Mouse (Mus musculus): ENCODE data around the gene 4933407L21Rik. TPM values are rescaled to one million over a fixed set of nuclear protein-coding genes. Genes with fewer than 3 reads are reported as not detected.

Gene 4933407L21Rik
- 7.1 and 7.7 TPM in 2 replicates for polyA plus RNA-seq (2015; fragmentation: Nextera tagmentation; extraction: Ambion mirVana)

DNA sequence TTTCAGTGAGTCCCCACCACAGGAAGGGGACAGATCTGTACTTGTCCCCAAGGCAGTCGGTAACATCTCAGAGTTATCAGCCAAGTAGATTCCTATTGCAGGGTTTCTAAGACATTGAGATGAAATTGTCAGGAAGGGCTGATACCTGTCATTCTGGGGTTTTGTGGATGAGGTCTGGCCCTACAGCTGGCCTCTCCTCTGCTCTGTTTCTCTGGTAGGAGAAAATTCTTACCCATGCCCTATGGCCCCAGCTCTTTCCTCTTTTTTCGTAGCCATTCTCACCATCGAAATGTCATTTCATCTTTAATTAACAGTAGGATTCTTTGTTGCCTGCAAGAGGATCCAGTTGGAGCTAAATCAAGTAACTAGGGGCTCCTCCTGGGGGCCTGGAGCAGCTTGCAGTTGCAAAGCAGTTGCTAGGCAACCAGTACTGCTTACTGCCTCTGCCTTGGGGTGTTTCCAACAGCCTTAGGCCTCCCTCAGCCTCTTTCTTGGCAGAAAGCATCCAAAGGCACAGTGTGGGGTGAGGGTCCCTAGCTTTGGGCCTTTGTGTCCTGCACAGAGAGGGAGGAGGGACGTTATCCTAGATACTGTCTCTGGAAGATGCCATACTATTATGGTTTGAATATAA, at the start of gene 4933407L21Rik:
Gene 4933407L21Rik (plus strand): TSS at position 427 of the 631 bp plus-strand sequence.
- Histone ChIP-seq H3K9me3 (no peaks in the 10 kb centered on the region), H3K4me3 (no peak within 1 kb of the TSS), H3K4me1 (replicated peaks) (peaks cover 40% of the 10 kb centered on the region), H3K27me3 (no peaks in the 10 kb centered on the region), H3K4me2 (0 out of 2 replicates have a peak within 1 kb of the TSS, but pooled peaks have one; percentile 11), H3K27ac (replicated peaks) (peak within 1 kb of the TSS; percentile 84), H3K9ac (no peak within 1 kb of the TSS; the same call in 1 of the 2 replicates), H3K36me3 (no peaks in the 10 kb centered on the region)
- ATAC-seq (ENCODE audit: low FRiP score, low read depth) = peak; percentile 93
- 13% methylated on average over 4 of the region's 4 CpGs for WGBS

DNA sequence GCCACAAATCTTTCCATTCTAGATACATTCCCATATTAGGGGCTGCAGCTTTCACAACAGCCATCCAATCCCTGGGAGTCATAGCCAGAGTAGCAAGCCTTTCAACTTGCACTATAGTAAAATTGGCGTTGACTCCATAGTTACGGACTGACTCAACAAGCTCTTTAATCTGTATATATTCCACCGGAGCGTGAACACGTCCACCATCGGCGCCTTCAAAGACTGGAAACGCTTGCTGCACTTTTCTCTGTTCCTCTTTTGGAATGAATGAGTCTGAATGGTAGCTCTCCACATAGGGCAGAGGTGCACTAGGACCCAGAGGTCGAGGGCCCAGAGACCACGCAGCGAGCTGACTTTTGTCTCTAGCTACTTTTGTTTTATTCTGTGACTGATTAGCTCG, 46.3 kb upstream of the 4933407L21Rik start:
- Histone ChIP-seq H3K4me1 (replicated peaks) (no peaks in the 10 kb centered on the region), H3K9ac (no peak overlapping the region), H3K36me3 (no peaks in the 10 kb centered on the region), H3K27me3 (no peaks in the 10 kb centered on the region), H3K4me2 (no peak overlapping the region), H3K9me3 (0 out of 2 replicates have a peak, but pooled peaks cover 5% of the 10 kb centered on the region), H3K27ac (replicated peaks) (no peak overlapping the region), H3K4me3 (no peak overlapping the region)
- ATAC-seq (ENCODE audit: low FRiP score, low read depth) = no peak
- 91% methylated on average over 12 of the region's 12 CpGs for WGBS

DNA sequence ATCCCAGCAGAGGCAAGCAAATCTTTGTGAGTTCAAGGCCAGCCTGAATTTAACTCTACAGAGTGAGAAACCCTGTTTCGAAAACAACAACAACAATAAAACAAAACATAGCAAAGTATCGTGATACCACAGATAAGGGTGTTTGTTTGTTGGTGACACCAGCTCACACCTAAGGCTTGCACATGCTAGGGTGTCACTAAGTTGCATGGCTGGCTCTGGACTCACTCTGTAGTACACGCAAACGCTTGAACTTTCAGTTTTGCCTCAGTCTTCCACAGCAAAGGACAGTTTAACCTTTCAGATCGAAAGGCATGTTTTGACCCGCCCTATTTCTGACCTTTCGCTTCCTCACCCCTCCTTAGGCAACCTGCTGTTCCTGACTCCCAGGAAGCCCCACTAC, 41.1 kb upstream of the 4933407L21Rik start:
- WGBS = 85% methylated on average over 7 of the region's 7 CpGs
- H3K9me3 ChIP-seq = no peaks in the 10 kb centered on the region
- H3K36me3 ChIP-seq = no peaks in the 10 kb centered on the region
- H3K27me3 ChIP-seq = no peaks in the 10 kb centered on the region
- no peak overlapping the region for H3K4me3 ChIP-seq
- no peak overlapping the region for H3K9ac ChIP-seq
- no peak overlapping the region for H3K27ac ChIP-seq (replicated peaks)
- no peak overlapping the region for H3K4me2 ChIP-seq
- H3K4me1 ChIP-seq (replicated peaks) = no peaks in the 10 kb centered on the region
- no peak for ATAC-seq (ENCODE audit: low FRiP score, low read depth)

DNA sequence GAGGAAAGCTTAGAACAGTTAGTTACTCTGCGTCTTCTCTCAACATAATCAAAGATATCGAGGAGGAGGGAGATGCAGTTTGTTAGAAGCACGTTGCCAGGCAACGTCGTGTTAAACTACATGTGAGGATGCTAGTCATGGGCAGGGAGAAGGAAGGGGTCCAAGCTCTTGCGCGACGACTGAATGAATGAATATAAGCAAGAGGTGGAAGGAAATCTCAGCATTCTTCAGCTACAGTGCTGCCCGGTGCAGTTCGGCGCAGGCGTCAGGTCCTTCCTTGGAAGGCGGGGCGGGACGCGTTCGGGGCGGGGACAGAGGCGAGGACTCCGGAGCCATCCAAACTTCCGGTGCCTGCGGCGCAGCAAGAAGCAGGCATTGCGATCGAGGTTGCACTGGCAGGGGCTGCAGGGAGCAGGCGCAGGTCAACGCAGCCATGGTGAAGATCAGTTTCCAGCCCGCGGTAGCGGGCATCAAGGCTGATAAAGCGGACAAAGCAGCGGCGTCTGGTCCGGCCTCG, 34.0 kb upstream of the 4933407L21Rik start, which contains the start of gene Itm2c:
Gene Itm2c (plus strand): TSS at position 51 of the 517 bp plus-strand sequence.
- H3K27ac ChIP-seq (replicated peaks) = peak within 1 kb of the TSS; percentile 88
- under 1% methylated on average over 35 of the region's 35 CpGs for WGBS
- H3K4me1 ChIP-seq (replicated peaks) = peaks cover 44% of the 10 kb centered on the region
- no peaks in the 10 kb centered on the region for H3K36me3 ChIP-seq
- H3K9ac ChIP-seq = peak within 1 kb of the TSS; percentile 67
- H3K4me2 ChIP-seq = peak within 1 kb of the TSS; percentile 89
- peak; percentile 88 for ATAC-seq (ENCODE audit: low FRiP score, low read depth)
- no peaks in the 10 kb centered on the region for H3K9me3 ChIP-seq
- no peaks in the 10 kb centered on the region for H3K27me3 ChIP-seq
- peak within 1 kb of the TSS; percentile 76 for H3K4me3 ChIP-seq

DNA sequence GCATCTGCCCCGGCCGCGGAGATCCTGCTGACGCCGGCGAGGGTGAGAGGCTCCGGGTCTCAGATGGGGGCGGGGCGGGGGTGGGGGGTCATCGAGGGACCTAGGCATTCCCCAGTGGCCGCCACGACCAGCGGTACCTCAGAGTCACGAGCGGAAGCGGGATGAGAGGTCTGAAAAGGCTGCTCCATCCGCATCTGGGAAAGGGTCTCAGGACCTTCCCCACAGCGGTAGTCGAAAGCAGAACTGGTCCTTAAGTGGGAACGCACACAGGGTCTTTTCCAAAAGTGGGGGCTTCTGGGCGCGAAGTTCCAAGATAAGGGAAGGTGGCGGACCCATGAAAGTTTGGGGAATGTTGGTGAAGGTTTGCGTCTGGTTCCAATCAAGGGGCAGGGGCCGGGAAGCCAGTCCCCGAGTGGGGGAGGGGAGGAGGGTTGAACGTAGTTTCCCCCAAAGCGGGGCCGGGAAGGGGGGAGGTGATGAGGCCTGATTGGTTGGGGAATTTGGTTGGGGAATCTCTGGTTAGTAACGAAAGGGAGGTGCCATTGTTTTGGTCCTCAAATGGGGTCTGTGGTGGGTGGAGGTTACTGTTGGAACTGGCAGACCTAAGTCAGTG, 33.4 kb upstream of the 4933407L21Rik start:
- H3K27ac ChIP-seq (replicated peaks) = peak overlapping the region; percentile 88
- WGBS = 1% methylated on average over 30 of the region's 30 CpGs
- no peaks in the 10 kb centered on the region for H3K9me3 ChIP-seq
- no peaks in the 10 kb centered on the region for H3K27me3 ChIP-seq
- peaks cover 50% of the 10 kb centered on the region for H3K4me1 ChIP-seq (replicated peaks)
- peak overlapping the region; percentile 67 for H3K9ac ChIP-seq
- no peaks in the 10 kb centered on the region for H3K36me3 ChIP-seq
- peak; percentile 27 for ATAC-seq (ENCODE audit: low FRiP score, low read depth)
- peak overlapping the region; percentile 89 for H3K4me2 ChIP-seq
- H3K4me3 ChIP-seq = peak overlapping the region; percentile 76

DNA sequence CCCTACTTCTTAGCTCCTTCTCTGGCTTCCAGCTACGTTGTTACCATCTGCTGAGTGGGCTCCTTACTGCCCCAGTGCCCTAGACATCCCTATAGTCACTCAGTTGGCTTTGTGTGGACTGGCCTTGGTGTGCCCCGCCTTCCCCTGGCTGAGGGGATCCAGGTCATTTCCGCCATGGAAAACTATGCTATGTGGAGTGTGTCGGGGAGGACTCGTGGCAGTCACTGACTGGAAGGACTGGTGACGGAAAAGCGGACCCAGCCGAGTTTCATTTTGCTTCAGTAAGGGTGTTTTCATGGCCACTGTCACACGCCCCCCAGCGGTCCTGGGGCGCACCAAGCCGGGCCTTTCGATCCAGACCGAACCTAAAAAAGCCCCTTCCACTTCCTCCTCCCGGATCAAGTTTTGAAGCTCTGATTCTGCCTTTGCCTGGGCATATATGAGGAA, 32.9 kb upstream of the 4933407L21Rik start:
- Histone ChIP-seq H3K9ac (peak overlapping the region; percentile 67), H3K9me3 (no peaks in the 10 kb centered on the region), H3K4me1 (replicated peaks) (peaks cover 55% of the 10 kb centered on the region), H3K27ac (replicated peaks) (peak overlapping the region; percentile 88), H3K36me3 (no peaks in the 10 kb centered on the region), H3K4me2 (peak overlapping the region; percentile 89), H3K4me3 (peak overlapping the region; percentile 76), H3K27me3 (no peaks in the 10 kb centered on the region)
- 3% methylated on average over 15 of the region's 15 CpGs for WGBS
- peak; percentile 48 for ATAC-seq (ENCODE audit: low FRiP score, low read depth)

DNA sequence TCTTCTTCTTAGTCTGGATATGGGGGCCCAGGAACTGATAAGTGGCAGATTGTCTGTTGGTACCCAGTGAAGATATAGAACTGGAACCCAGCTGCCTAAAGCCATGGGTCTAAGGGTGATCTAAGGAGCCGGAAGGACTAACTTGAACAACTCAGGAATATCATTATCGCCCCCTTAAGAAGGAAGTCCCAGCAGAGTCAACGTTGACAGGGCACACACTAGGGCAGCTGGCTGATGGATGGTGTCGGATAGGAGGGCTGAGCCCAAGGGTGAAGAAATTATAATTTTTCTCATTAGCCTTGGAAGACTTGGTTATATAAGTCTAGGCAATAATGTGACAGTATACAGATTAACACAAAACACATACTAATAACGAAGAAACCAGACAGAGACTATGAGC, 32.2 kb upstream of the 4933407L21Rik start:
- Histone ChIP-seq H3K36me3 (no peaks in the 10 kb centered on the region), H3K9me3 (no peaks in the 10 kb centered on the region), H3K4me2 (peak overlapping the region; percentile 89), H3K9ac (peak overlapping the region; percentile 67; the same call in 1 of the 2 replicates), H3K27ac (replicated peaks) (peak overlapping the region; percentile 88), H3K4me1 (replicated peaks) (peaks cover 62% of the 10 kb centered on the region), H3K27me3 (no peaks in the 10 kb centered on the region), H3K4me3 (peak overlapping the region; percentile 76)
- ATAC-seq (ENCODE audit: low FRiP score, low read depth) = no peak
- WGBS = 47% methylated on average over 5 of the region's 5 CpGs

DNA sequence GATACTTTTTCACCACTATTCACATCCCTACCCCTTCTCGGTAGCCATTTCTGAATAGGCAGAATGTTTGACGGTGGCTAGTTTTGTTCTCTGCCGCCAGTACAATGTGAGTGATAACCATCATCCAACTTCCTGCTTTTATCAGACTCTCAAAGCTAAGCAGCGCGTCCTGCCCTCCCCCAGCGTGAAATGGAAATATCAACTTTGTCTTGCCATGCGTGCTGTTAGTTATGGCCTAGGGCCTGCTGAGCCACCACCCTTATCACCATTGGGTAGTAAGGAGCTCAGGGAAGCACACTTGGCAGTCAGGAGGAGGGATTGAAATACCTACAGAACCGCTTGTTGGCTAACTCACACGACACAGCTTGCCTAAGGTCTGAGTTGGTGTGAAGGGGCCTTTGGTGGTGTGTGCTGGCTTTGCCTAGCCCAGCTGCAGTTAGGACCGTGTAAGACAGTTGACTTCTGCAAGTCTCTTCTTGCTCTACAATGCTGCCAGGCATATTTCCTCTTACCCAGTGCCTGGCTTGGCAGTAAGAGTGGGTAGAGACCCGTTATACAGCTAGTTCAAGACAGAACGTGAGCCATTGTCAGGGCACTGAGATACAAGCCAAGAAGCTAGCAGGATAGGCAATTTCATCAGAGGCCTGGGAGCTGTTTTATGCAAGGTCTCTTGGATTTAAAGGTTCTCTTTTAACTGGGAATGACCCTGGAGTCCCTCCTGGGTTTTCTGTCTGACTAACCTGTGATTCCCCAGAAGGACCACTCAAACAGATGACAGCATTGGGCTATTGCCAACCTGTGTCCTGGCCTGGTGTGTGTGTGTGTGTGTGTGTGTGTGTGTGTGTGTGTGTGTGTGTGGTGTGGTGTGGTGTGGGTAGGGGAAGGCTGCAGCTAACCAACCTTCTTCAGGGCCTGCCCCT, 31.2 kb upstream of the 4933407L21Rik start:
- H3K36me3 ChIP-seq = no peaks in the 10 kb centered on the region
- no peak for ATAC-seq (ENCODE audit: low FRiP score, low read depth)
- H3K4me3 ChIP-seq = peak overlapping the region; percentile 76
- H3K9ac ChIP-seq = peak overlapping the region; percentile 28; the same call in 1 of the 2 replicates
- no peaks in the 10 kb centered on the region for H3K9me3 ChIP-seq
- H3K27me3 ChIP-seq = no peaks in the 10 kb centered on the region
- H3K27ac ChIP-seq (replicated peaks) = peak overlapping the region; percentile 78
- WGBS = 49% methylated on average over 12 of the region's 12 CpGs
- H3K4me2 ChIP-seq = peak overlapping the region; percentile 89
- H3K4me1 ChIP-seq (replicated peaks) = peaks cover 71% of the 10 kb centered on the region

DNA sequence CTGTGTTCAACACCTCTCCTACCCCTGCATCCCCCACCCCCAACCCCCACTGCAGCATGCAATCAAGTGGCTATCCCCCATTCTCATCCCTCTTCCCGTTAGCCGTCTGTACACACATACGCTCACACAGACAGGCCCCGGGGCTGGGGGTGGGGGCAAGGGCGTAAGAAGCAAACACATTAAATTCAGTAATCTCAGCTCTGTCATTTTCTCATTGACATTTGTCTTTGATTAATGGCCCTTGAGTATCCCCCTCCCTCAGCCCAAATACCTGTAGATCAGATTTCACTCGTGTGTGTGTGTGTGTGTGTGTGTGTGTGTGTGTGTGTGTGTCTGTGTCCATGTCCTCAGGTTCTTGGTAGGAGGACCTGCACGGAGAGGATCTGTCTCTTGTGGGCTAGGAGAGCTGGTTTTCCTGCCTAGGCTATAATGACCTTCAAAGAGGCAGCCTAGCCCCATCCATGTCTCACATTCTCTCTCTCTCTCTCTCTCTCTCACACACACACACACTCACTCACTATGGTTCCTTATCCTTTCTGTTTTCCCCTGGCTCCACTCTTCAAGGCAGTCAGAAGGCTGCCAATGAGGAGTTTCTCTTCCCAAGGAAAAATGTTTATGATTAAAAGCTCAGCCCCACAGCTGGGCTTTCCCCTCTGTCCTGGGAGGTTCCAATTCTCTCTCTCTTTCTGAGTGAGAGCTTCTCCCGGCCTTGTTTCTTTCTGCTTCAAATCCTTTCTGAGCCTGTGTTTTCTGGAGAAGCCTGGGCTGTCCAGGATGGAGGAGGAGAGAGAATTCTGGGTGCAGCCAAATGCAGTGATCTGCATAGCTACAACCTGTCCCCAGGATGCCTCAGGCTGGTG, 30.2 kb upstream of the 4933407L21Rik start:
- Histone ChIP-seq H3K4me3 (peak overlapping the region; percentile 9; the same call in 1 of the 2 replicates), H3K4me1 (replicated peaks) (peaks cover 81% of the 10 kb centered on the region), H3K4me2 (peak overlapping the region; percentile 89), H3K27ac (replicated peaks) (peak overlapping the region; percentile 78), H3K9me3 (no peaks in the 10 kb centered on the region), H3K36me3 (peaks cover 3% of the 10 kb centered on the region; the same call in 1 of the 2 replicates), H3K27me3 (no peaks in the 10 kb centered on the region), H3K9ac (peak overlapping the region; percentile 26)
- WGBS = 19% methylated on average over 8 of the region's 8 CpGs
- ATAC-seq (ENCODE audit: low FRiP score, low read depth) = no peak

DNA sequence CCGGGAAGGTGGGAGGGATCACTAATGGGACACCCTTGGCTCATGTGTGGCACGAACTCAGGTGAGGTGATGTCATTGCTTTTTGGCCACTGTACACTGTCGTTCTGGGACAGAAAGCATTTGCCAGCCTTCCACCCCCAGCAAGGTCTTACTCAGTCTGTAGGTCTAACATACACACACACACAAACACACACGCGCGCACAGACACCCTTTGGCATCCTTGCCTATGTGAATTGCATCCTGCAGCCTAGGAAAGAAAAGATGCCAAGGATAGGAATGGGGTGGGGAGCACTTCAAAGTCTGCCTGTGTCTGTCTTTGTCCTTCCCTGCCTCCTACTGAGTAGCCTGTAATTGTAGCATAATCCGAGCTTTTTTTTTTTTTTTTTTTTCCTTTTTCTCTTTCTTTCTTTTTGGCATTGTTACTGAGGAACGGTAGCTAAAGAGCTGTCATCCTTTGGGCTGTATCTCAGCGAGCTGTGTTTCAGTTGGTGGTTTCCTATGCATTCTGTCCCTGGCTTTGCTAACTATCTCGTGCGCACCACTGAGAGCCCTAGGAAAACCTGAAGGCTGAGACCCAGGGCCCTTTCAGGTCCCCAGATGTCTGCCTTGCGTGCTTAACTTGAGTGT, 29.4 kb upstream of the 4933407L21Rik start:
- H3K4me1 ChIP-seq (replicated peaks) = peaks cover 77% of the 10 kb centered on the region
- H3K27me3 ChIP-seq = no peaks in the 10 kb centered on the region
- H3K9me3 ChIP-seq = no peaks in the 10 kb centered on the region
- 16% methylated on average over 12 of the region's 12 CpGs for WGBS
- no peak for ATAC-seq (ENCODE audit: low FRiP score, low read depth)
- H3K4me3 ChIP-seq = peak overlapping the region; percentile 7; the same call in 1 of the 2 replicates
- peaks cover 10% of the 10 kb centered on the region for H3K36me3 ChIP-seq
- H3K4me2 ChIP-seq = peak overlapping the region; percentile 89
- peak overlapping the region; percentile 78 for H3K27ac ChIP-seq (replicated peaks)
- H3K9ac ChIP-seq = peak overlapping the region; percentile 26
